Mouse (Mus musculus) MEL (cell line): ENCODE measurements around the gene Trim10. TPM values are rescaled to one million over a fixed set of nuclear protein-coding genes. Genes with fewer than 3 reads are reported as not detected.

ENCODE experiments used
- DNase-seq: peaks from one replicate; pipeline ENCODE4 v3.0.0; 2011; ENCODE audit warnings: low read depth, low spot score
- H3K27ac ChIP-seq: 2 replicates; pipeline ENCODE4 v1.5.1; 2012; ENCODE audit warnings: low read depth, mild to moderate bottlenecking, control low read depth, low read length, moderate library complexity; ENCODE audit not compliant: control insufficient read depth
- H3K27me3 ChIP-seq, 2 experiments: fragments of 150-350 bp in 1 of 2; sonication (generic) in 1 of 2; 2 replicates each; pipeline ENCODE4 v1.6.1; 2012; ENCODE audit warnings: low read length in 2 of 2, mild to moderate bottlenecking in 2 of 2, improper control_type of control experiment in 1 of 2, moderate library complexity in 1 of 2; ENCODE audit not compliant: insufficient read depth in 2 of 2, control insufficient read depth in 1 of 2
- H3K36me3 ChIP-seq, 2 experiments: 2 replicates each; pipeline ENCODE4 v1.6.1; 2012 to 2014; ENCODE audit warnings: low read length in 2 of 2, improper control_type of control experiment in 1 of 2, inconsistent platforms in 1 of 2, mild to moderate bottlenecking in 1 of 2; ENCODE audit not compliant: insufficient read depth in 2 of 2, control insufficient read depth in 1 of 2
- H3K4me1 ChIP-seq, 2 experiments: fragments of 150-350 bp in 1 of 2; sonication (generic) in 1 of 2; 2 replicates each; pipeline ENCODE4 v1.6.1; 2012; ENCODE audit warnings: low read length in 2 of 2, improper control_type of control experiment in 1 of 2, mild to moderate bottlenecking in 1 of 2; ENCODE audit not compliant: insufficient read depth in 2 of 2, control insufficient read depth in 1 of 2
- H3K4me3 ChIP-seq, 2 experiments: fragments of 150-350 bp in 1 of 2; sonication (generic) in 1 of 2; 2 replicates each; pipeline ENCODE4 v1.5.1; 2012; ENCODE audit warnings: low read depth in 2 of 2, low read length in 2 of 2, mild to moderate bottlenecking in 2 of 2, moderate library complexity in 2 of 2, control low read depth in 1 of 2, improper control_type of control experiment in 1 of 2; ENCODE audit not compliant: control insufficient read depth in 1 of 2, insufficient read depth in 1 of 2
- H3K79me2 ChIP-seq: 2 replicates; pipeline ENCODE4 v1.6.1; 2012; ENCODE audit warnings: mild to moderate bottlenecking, low read length, moderate library complexity; ENCODE audit not compliant: control insufficient read depth, poor library complexity, insufficient read depth
- H3K9ac ChIP-seq: 2 replicates; pipeline ENCODE4 v1.6.1; 2012; ENCODE audit warnings: low read depth, mild to moderate bottlenecking, control low read depth, low read length, moderate library complexity; ENCODE audit not compliant: control insufficient read depth, poor library complexity, severe bottlenecking
- H3K9me3 ChIP-seq: fragments of 150-350 bp; sonication (generic); replicated peaks from 2 replicates; pipeline ENCODE4 v1.6.1; 2012; ENCODE audit warnings: mild to moderate bottlenecking, low read length, improper control_type of control experiment, moderate library complexity; ENCODE audit not compliant: insufficient read depth
- BHLHE40 ChIP-seq: IDR thresholded peaks from 2 replicates; pipeline ENCODE4 v1.6.1; 2012; ENCODE audit warnings: low read depth, mild to moderate bottlenecking, inconsistent platforms, low read length, improper control_type of control experiment, borderline replicate concordance
- CHD2 ChIP-seq: IDR thresholded peaks from 2 replicates; pipeline ENCODE4 v1.6.1; 2011; ENCODE audit warnings: low read length, improper control_type of control experiment
- CTCF ChIP-seq, 3 experiments: IDR thresholded peaks in 2 of 3; conservative IDR thresholded peaks in 1 of 3; 2 replicates each; pipeline ENCODE4 v1.5.1; 2011 to 2012; ENCODE audit warnings: low read length in 3 of 3, low read depth in 2 of 3, mild to moderate bottlenecking in 2 of 3, improper control_type of control experiment in 1 of 3, inconsistent platforms in 1 of 3, mixed read lengths in 1 of 3, moderate library complexity in 1 of 3; ENCODE audit not compliant: control insufficient read depth in 1 of 3, insufficient read depth in 1 of 3, poor library complexity in 1 of 3, severe bottlenecking in 1 of 3
- ELF1 ChIP-seq: IDR thresholded peaks from 2 replicates; pipeline ENCODE4 v1.6.1; 2014; ENCODE audit warnings: low read depth, mild to moderate bottlenecking, inconsistent platforms, low read length, improper control_type of control experiment, moderate library complexity
- ETS1 ChIP-seq: IDR thresholded peaks from 2 replicates; pipeline ENCODE4 v1.6.1; 2012; ENCODE audit warnings: low read depth, mild to moderate bottlenecking, inconsistent platforms, low read length, improper control_type of control experiment, moderate library complexity
- GABPA ChIP-seq: IDR thresholded peaks from 2 replicates; pipeline ENCODE4 v1.6.1; 2012; ENCODE audit warnings: low read depth, mild to moderate bottlenecking, inconsistent platforms, low read length, improper control_type of control experiment, moderate library complexity
- HCFC1 ChIP-seq: IDR thresholded peaks from 2 replicates; pipeline ENCODE4 v1.6.1; 2012; ENCODE audit warnings: low read depth, mild to moderate bottlenecking, inconsistent platforms, low read length, improper control_type of control experiment, moderate library complexity
- JUND ChIP-seq: IDR thresholded peaks from 2 replicates; pipeline ENCODE4 v1.6.1; 2011; ENCODE audit warnings: low read depth, mild to moderate bottlenecking, improper control_type of control experiment, low read length
- KAT2A ChIP-seq: conservative IDR thresholded peaks from 2 replicates; pipeline ENCODE4 v1.6.1; 2012; ENCODE audit warnings: low read depth, low read length, improper control_type of control experiment, inconsistent platforms
- MAX ChIP-seq: IDR thresholded peaks from 2 replicates; pipeline ENCODE4 v1.6.1; 2011; ENCODE audit warnings: low read length, improper control_type of control experiment
- MAZ ChIP-seq: IDR thresholded peaks from 2 replicates; pipeline ENCODE4 v1.6.1; 2012; ENCODE audit warnings: low read depth, mild to moderate bottlenecking, inconsistent platforms, low read length, improper control_type of control experiment
- MEF2A ChIP-seq: IDR thresholded peaks from 2 replicates; pipeline ENCODE4 v1.6.1; 2014; ENCODE audit warnings: low read depth, mild to moderate bottlenecking, inconsistent platforms, low read length, improper control_type of control experiment; ENCODE audit not compliant: poor library complexity, insufficient replicate concordance, severe bottlenecking; ENCODE audit errors: extremely low read depth
- MXI1 ChIP-seq: IDR thresholded peaks from 2 replicates; pipeline ENCODE4 v1.6.1; 2011; ENCODE audit warnings: mild to moderate bottlenecking, low read depth, low read length, improper control_type of control experiment
- POLR2A ChIP-seq, 2 experiments: IDR thresholded peaks; 2 replicates each; pipeline ENCODE4 v1.6.1; 2011 to 2012; ENCODE audit warnings: low read length in 2 of 2, mild to moderate bottlenecking in 2 of 2, control low read depth in 1 of 2, improper control_type of control experiment in 1 of 2, low read depth in 1 of 2, moderate library complexity in 1 of 2; ENCODE audit not compliant: control insufficient read depth in 1 of 2, insufficient read depth in 1 of 2, poor library complexity in 1 of 2
- POLR2AphosphoS2 ChIP-seq: IDR thresholded peaks from 2 replicates; pipeline ENCODE4 v1.6.1; 2011; ENCODE audit warnings: low read length, improper control_type of control experiment
- RAD21 ChIP-seq: IDR thresholded peaks from 2 replicates; pipeline ENCODE4 v1.6.1; 2011; ENCODE audit warnings: mild to moderate bottlenecking, low read depth, low read length, improper control_type of control experiment
- RCOR1 ChIP-seq: IDR thresholded peaks from 2 replicates; pipeline ENCODE4 v1.6.1; 2012; ENCODE audit warnings: low read depth, mild to moderate bottlenecking, inconsistent platforms, low read length, improper control_type of control experiment
- SIN3A ChIP-seq: IDR thresholded peaks from 2 replicates; pipeline ENCODE4 v1.6.1; 2012; ENCODE audit warnings: low read length, improper control_type of control experiment, inconsistent platforms
- SMC3 ChIP-seq: IDR thresholded peaks from 2 replicates; pipeline ENCODE4 v1.6.1; 2011; ENCODE audit warnings: low read depth, low read length, improper control_type of control experiment
- TBP ChIP-seq: IDR thresholded peaks from 2 replicates; pipeline ENCODE4 v1.8.0; 2011; ENCODE audit warnings: low read depth, low read length, improper control_type of control experiment
- TCF12 ChIP-seq: IDR thresholded peaks from 2 replicates; pipeline ENCODE4 v1.6.1; 2014; ENCODE audit warnings: low read depth, mild to moderate bottlenecking, inconsistent platforms, low read length, improper control_type of control experiment, moderate library complexity
- USF1 ChIP-seq: IDR thresholded peaks from 2 replicates; pipeline ENCODE4 v1.6.1; 2014; ENCODE audit warnings: low read depth, mild to moderate bottlenecking, inconsistent platforms, low read length, improper control_type of control experiment, moderate library complexity
- ZC3H11A ChIP-seq: IDR thresholded peaks from 2 replicates; pipeline ENCODE4 v1.6.1; 2012; ENCODE audit warnings: low read depth, mild to moderate bottlenecking, inconsistent platforms, low read length, improper control_type of control experiment
- ZKSCAN1 ChIP-seq: IDR thresholded peaks from 2 replicates; pipeline ENCODE4 v1.6.1; 2012; ENCODE audit warnings: low read depth, mild to moderate bottlenecking, inconsistent platforms, low read length, improper control_type of control experiment, moderate library complexity
- ZNF384 ChIP-seq: IDR thresholded peaks from 2 replicates; pipeline ENCODE4 v1.6.1; 2012; ENCODE audit warnings: low read depth, mild to moderate bottlenecking, inconsistent platforms, low read length, improper control_type of control experiment
- polyA plus RNA-seq, 2 experiments: library from polyadenylated mRNA; stranded (reverse) in 1 of 2; unstranded in 1 of 2; fragments of >175 nt in 1 of 2; fragments of >200 nt in 1 of 2; gene quantifications; 2 replicates each; pipeline versions ENCODE4 v1.2.1 to v1.2.4; 2012; ENCODE audit warnings: low replicate concordance in 2 of 2, low read depth in 1 of 2; ENCODE audit not compliant: insufficient read length in 2 of 2, insufficient read depth in 1 of 2, missing spikeins in 1 of 2
- total RNA-seq: library from RNA; depleted of rRNA; stranded (reverse); fragments of 300-350 nt; gene quantifications from 2 replicates; pipeline ENCODE4 v1.2.3, GENCODE M21; 2012

Gene Trim10
- total and polyA plus RNA-seq, 3 experiments = 30.2 to 30.4 TPM; not detected in 1

DNA sequence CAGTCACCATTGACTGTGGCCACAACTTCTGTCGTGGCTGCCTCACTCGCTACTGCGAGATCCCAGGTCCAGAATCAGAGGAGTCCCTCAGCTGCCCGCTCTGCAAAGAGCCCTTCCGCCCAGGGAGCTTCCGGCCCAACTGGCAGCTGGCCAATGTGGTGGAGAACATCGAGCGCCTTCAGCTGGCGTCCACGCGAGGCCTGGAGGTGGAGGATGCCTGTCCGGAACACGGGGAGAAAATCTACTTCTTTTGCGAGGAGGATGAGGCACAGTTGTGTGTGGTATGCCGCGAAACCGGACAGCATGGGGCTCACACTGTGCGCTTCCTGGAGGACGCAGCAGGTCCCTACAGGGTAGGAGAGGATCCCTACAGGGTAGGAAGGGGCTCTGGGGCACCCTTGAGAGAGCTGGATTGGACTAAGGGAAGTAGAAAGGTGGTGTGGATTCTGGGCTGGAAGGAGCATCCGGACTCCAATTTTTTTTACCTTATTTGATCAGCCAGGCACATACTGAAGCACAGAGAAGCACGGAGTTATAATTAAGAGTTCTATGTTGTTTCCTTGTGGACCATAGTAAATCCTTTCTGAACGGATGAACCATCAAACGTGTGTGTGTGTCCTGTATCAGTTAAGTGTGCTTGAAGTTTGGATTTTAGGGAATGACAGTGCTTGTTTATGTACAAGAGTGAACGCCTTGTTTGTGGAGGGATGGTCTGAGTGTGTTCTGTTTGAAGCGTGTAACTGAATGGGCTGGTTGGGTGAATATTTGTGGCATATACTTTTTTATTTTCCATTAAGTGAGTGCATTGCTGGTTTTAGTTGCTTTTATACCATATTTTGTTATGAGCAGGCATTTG is 809 bp downstream of the Trim10 start (continued):
- TF ChIP-seq KAT2A (no peak), MAX (peak; percentile 51), MXI1 (peak; percentile 71), MAZ (no peak), ZKSCAN1 (no peak), CTCF (IDR thresholded peaks at IDR 0.05 in 2 of 3, conservative IDR thresholded peaks at IDR 0.05 in 1 of 3; ENCODE audit: control insufficient read depth in 1 of 3, insufficient read depth in 1 of 3, low read depth in 2 of 3, low read length in 3 of 3, poor library complexity in 1 of 3, severe bottlenecking in 1 of 3) (no peak), TBP (no peak), HCFC1 (no peak), BHLHE40 (no peak), GABPA (no peak)

DNA sequence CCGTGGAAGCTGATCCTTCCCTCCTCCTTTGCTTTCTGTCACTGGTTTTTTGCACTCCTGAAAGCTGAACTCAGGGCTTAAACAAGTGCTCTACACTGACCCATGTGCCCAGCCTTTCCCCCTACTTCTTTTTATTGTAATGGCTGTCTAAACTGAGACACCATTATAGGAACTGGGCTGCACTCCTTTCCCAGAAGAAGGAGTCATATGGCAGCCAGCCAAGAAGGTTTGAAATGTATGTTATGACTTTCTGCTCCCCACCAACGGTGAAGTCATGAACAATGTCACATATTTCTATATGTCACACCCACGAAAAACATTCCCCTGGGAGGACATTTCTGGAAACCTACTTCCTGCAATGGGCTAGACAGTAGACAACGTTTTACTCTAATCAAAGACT is 5.3 kb downstream of the Trim10 start:
- peaks cover 0 to 2% of the 10 kb centered on the region in 2 experiments; a peak in 3 of 4 replicates for H3K36me3 ChIP-seq
- no peaks in the 10 kb centered on the region for H3K9me3 ChIP-seq

DNA sequence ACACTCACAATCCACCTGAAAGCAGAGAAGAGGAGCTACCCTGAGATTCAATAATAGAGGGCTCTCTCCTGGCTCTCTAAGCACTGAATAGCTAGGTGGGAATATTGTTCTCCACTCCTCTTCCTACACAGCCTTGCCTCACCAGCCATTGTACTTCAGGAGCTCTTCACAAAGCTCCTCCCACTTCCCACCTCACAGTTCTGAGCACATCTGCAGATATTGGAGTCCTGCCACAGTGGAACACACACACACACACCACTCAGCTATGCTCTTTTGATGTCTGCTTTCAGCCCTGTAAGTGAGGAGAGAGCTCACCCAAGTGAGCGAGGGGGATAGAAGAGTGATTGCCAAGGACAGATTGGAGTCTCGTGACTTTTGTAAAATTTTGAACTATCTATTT is 14.0 kb downstream of the Trim10 start:
- TF ChIP-seq POLR2A (IDR thresholded peaks at IDR 0.05; ENCODE audit: control insufficient read depth in 1 of 2, insufficient read depth in 1 of 2, low read depth in 1 of 2, low read length in 2 of 2, poor library complexity in 1 of 2) (no peak), ETS1 (no peak), ZNF384 (no peak), ZC3H11A (no peak), JUND (no peak), USF1 (no peak), RAD21 (no peak), RCOR1 (no peak)
- no peak overlapping the region for H3K4me3 ChIP-seq
- no peak overlapping the region for H3K9ac ChIP-seq
- peaks cover 0 to 4% of the 10 kb centered on the region in 2 experiments; a peak in 2 of 4 replicates for H3K36me3 ChIP-seq
- peaks cover 0 to 2% of the 10 kb centered on the region in 2 experiments; a peak in 1 of 4 replicates for H3K4me1 ChIP-seq
- no peak for DNase-seq
- no peaks in the 10 kb centered on the region for H3K9me3 ChIP-seq
- H3K79me2 ChIP-seq = no peaks in the 10 kb centered on the region
- H3K27ac ChIP-seq = no peak overlapping the region
- H3K27me3 ChIP-seq = no peaks in the 10 kb centered on the region

More for the DNA sequence above, 5.3 kb downstream of the Trim10 start:
- Histone ChIP-seq H3K79me2 (peaks cover 6% of the 10 kb centered on the region), H3K9ac (no peak overlapping the region), H3K4me3 (no peak overlapping the region), H3K27me3 (no peaks in the 10 kb centered on the region), H3K4me1 (no peaks in the 10 kb centered on the region), H3K27ac (no peak overlapping the region)
- no peak for DNase-seq
- TF ChIP-seq SIN3A (no peak), ETS1 (no peak), TBP (no peak), SMC3 (no peak), USF1 (no peak), POLR2AphosphoS2 (no peak), ELF1 (no peak), TCF12 (no peak), JUND (no peak), MEF2A (no peak), ZC3H11A (no peak), POLR2A (IDR thresholded peaks at IDR 0.05; ENCODE audit: control insufficient read depth in 1 of 2, insufficient read depth in 1 of 2, low read depth in 1 of 2, low read length in 2 of 2, poor library complexity in 1 of 2) (no peak), CHD2 (no peak)
